Mouse (Mus musculus): ENCODE results near the gene Timm10b.

Timm10b gene

GRCm38 (mm10) chr7:105639756-105640155 is at the start of gene Timm10b:
Gene Timm10b, plus strand, starts transcription at chr7:105640056.
- DNase-seq, result no peak

DNA sequence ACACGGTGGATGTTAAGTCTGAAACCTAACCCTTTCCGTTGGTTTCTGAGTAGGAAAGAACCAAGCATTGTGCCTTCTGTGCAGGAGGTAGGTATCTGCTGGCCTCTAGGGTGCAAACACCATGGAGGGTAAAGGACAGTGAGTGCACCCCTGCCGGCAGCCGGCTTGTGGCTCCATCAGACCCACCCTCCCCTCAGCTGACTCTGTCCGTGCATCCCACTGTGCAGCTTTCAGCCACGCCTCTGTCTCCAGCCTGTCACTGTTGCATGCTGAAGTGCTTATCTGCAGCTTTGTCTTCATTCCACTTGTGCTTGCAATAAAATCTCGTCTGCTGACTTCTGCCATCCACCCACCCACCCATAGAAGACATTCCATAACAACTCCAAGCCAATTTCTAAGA is 49.8 kb upstream of the Timm10b start:
- DNase-seq, result no peak

DNA sequence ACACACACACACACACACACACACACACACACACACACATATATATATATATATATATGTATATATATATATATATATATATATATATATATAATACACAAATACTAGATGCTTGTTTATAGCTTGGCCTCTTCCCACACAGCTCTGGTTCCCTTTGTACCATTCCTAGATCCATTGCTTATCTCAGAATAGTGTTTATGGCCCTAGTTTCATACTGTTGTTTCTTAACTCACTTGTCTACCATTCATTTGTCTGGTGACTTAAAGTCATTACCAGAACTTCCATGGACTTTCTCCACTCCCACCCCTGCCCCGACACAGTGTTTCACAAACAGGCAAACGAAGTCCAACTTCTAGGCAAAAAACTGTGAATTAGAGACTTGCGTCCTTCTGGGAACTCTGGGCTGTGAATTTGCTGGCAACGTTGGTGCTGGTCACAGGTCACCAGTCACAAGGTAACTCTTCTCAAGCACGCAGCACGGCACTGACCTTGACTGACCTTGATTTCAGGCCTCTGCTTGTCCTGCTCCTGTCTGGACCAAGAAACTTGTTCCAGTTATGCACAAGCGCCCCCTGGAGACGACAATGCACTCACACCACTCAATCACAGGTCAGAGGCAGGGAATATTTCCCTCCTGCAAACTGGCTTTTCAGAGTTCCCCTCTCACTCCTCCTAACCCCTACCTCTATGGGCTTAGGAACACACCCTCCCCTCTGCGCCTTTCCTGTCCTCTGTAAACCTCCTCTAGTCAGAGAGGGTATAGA is 36.8 kb upstream of the Timm10b start:
- peak; percentile 77 to 81 for DNase-seq

DNA sequence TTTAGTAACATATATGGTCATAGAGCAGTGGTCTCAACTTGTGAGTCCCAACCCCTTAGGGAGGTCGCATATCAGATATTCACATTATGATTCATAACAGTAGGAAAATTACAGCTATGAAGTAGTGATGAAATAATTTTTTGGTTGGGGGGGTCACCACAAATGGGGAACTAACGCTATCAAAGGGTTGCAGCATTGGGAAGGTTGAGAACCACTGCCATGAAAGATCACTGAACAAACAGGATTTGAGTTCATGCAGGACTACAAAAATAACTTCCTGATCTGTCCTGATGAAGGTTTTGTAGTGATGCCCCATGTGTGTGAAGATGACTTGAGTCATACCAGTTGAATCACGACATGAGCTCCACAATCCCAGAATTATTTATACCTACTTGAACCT is 31.4 kb upstream of the Timm10b start:
- DNase-seq, result no peak

GRCm38 (mm10) chr7:105611767-105612166 is 28.1 kb upstream of the Timm10b start:
- DNase-seq, result no peak

DNA sequence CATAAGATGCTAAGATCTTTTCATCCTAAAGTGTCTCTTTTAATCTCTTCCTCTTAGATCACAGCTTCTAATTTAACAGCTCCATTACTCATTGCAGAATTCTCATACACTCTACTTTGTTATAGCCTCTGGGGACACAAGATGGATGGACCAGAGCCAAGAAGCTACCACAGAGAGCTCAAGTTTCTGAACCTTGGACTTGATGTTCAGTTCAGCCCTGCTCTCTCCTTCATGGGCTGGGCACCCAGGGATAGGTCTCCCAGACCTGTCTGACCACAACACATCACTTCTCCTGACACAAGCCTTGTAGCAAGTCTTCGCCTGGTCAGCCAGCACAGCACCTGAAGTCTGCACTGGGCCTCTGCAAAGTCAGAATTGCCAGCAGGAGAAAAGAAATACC is 25.5 kb upstream of the Timm10b start:
- no peak for DNase-seq

DNA sequence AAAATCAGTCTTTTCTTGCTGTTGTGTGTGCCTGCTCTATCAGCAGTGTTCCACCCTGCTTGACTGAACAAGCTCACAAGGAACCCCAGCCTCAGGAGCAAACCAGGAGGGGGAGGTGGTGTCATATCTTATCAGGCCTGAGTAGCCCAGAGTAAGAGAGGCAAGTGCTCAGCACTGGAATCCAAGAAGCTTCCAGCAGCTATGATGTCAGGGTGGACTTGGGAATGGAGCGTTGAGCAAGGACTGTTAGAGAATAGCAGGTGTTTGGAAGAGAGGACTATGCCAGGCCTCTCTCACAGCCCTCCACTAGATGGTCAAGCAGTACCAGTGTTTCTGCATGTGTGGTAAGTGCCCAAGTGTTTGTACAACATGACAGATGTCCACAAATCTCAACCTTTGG is 24.1 kb upstream of the Timm10b start:
- DNase-seq, result no peak

DNA sequence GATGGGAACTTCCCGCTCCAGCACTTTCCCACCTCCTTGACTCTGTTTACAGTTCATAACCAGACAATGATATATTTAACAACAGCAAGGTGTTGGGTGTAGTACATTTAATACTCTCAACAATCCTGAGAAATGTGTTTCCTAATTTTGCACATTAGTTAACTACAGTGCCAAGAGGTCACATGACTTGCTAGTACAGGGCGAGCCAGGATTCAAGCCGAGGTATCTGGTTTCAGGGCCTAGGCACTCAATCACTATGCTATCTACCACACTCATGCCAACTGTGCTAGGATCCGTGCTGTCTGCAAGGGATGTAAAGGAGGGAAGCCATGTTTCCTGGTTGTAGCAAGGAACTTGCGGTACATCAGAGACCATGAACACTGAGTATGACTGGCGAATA is 23.3 kb upstream of the Timm10b start:
- no peak for DNase-seq

DNA sequence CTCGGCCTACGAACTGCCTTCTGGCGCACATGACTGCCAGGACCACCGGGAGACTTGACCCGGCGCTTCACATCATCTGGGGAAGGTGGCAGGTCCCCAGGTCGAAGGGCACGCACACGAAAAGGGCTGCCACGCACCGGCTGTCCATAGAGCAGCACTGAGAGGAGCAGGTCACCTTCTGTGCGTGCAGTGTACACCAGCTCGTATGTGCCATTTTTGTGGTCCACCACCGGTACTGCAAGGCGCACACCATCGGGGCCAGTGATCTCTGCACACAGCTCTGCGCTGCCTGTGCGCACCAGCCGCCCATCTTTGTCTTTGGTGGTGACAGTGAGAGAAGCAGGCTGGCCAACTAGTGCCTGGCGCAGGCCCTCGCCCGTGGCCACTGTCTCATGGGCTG is 22.0 kb upstream of the Timm10b start:
- DNase-seq, result no peak

GRCm38 (mm10) chr7:105619701-105620100 is 20.2 kb upstream of the Timm10b start:
- DNase-seq, result no peak

- no peak for DNase-seq
These were observed 18.8 kb upstream of the Timm10b start for GRCm38 (mm10) chr7:105621053-105621452.

GRCm38 (mm10) chr7:105621646-105622292 is 18.1 kb upstream of the Timm10b start:
- no peak for DNase-seq

DNA sequence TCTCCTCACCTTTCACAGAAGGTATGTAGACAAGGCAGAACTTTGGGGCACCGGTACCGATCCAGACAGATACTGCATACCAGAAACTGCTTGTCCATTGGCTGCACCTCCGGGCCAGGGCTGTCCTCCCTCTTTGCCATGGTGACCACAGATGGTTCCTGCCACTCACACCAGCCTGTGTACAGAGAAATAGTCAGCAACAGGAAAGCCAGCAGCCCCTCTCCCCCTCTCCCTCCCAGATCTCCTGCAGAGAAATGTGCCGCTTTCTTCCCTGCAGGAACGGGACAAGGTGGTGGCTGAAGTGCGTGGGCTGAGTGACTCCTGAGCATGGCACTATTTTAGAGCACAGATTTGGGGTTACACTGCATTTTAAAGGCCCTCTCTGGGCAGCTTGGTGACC is 14.5 kb upstream of the Timm10b start:
- peak; percentile 74 to 85 for DNase-seq

DNA sequence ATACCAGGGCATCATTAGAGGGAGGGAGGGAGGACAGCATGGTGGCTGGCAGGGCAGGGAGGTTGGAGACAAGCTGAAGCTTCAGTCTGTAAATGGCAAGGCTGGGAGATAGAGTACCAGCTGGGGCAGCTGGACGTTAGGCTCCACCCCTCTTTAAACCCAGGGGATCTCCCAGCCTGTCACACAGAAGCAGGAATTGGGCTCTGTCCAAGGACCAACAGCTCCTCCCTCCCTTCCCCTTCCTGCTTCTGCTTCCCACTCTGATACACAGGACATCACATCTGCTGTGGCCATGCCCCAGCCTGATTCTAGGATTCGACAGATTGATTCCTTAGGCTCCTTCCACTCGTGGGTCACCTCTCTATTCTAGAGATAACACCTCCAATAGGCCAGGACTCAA is 11.2 kb upstream of the Timm10b start:
- DNase-seq, result peak in 1 of 2 experiments; percentile 49

GRCm38 (mm10) chr7:105632551-105632972 is 7.3 kb upstream of the Timm10b start:
- DNase-seq, result peak; percentile 77 to 85

DNA sequence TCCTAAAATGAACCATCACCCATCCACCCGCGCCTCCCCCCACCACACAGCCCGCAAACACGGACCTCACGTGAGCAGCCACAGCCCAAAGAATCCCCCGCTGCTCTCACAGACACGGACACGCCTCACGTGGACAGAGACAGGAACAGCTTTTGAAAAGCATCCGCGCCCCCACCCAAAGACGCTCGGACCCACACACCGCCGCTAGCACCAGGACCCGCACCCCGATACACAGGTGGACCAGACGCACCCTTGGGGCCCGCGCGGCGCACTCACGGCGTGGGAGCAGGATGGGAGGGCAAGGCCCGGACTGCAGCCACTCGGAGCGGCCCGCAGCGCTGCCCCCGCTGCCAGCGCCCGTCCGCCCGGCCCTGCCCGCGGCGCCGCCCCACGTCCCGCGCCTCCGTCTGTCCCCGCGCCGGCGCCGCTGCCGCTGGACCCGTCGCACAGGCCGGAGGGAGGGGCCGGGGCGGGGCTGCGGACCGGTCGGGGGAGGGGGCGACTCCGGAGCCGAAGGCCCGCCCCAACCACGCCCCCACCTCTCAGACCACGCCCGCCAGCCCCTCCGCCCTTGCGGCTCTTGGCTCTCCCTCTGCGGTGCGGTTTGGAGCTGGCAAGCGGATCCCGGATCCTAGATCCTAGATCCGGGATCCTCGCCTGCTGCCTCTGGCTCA is 6.6 kb upstream of the Timm10b start, which contains the start of gene Trim3:
Gene Trim3, minus strand, starts transcription at position 445 of the 674 bp plus-strand sequence.
- DNase-seq, result peak; percentile 94 to 95

DNA sequence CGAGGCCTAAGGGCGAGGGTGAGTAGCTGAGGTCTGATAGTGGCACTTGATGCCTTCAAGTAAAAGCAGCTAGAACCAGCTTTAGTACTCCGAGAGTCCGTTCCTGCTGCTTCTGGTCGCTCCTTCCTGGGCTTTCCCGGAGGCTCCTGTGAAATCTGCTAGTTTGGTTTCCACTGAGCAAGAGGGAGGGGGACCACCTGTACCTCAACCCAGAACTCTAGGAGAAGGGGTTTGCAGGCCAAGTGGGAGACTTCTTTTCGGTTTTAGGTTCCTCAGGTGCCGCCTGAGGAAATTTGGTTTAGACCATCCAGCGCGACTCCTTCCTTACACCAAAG is 6.1 kb upstream of the Timm10b start:
- DNase-seq, result no peak

DNA sequence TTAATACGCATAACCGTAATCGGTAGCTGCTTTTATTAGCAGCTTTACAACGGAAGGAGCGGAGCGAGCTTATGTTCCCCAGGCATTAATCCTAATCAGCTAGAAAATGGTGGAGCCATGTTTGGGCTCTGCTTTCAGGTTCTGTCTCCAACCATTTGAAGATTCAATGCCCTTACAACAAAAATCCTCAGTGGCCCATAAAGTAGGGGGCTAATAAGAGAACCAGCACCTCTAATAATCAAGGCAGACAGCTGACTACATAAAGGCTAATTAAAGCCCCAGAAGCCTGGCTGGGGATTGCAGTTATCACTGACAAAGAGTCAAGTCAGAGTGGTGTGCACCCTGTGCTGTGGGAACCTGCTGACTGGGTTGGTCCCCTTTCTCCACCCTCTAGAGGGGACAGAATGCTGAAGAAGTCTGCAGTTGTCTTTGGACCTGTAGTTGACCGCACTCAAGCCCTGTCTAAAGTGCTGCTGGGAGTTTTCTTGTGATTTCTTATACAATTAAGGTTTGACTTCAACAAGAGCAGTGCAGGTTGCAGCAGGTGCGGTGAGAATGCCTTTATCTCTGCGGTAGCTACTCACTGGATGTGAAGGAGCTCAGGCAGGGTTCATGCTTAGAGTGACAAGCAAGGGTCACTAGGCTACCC is 5.5 kb upstream of the Timm10b start:
- no peak for DNase-seq

GRCm38 (mm10) chr7:105635726-105636125 is 4.1 kb upstream of the Timm10b start:
- no peak for DNase-seq

DNA sequence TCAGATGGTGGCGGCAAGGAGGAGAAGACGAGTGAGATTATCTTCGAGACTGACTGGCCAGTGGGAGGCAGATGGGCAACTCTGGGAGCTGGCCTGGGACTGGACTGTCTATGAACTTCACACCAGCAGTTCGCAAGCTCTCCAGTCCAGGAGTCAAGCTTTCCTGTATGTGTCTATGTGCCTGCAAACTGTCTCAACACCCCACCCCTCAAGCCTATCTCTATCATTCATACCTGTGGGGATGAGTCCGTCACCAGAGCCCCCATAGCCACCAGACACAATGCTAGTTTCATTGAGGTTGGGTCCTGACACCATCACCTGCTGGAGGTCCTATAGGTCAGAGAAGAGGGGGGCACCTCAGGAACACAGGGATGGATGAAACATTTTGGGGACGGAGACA is 1.1 kb upstream of the Timm10b start:
- DNase-seq, result no peak

DNA sequence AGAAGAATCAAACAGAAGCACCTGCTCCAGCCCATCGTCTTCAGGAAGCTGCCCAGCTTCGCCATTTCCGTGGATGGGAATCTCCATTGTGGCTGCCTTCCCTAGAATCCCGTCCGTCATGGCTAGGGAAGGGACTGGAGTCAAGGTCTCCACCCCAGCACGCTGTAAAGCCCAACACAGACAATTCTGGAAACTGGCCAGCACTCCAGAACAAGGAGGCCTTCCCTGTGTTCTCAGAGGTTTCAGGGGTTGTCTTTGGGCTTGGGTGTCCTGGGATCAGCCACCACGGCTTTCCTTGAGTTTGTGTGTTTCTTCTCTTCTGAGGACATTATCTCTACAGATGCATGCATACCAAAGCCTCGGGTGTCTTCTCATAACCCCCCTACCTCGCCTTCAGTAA is 552 bp upstream of the Timm10b start:
- no peak for DNase-seq

- DNase-seq, result peak; percentile 95 to 99
These were observed 507 bp downstream of the Timm10b start, which contains the start of the genes Arfip2 and Gm45799 for GRCm38 (mm10) chr7:105640233-105640893. Gene Arfip2, minus strand, starts transcription at chr7:105640416. Gene Gm45799, plus strand, starts transcription at chr7:105640552.

- DNase-seq, result peak in 1 of 2 experiments; percentile 51
These were observed 1.0 kb downstream of the Timm10b start for GRCm38 (mm10) chr7:105640894-105641255.
